Mouse (Mus musculus) G1E-ER4 (cell line): ENCODE measurements around the gene Fli1. TPM values are rescaled to one million over a fixed set of nuclear protein-coding genes. Genes with fewer than 3 reads are reported as not detected.

Source experiments
- GATA1 ChIP-seq: IDR thresholded peaks from one replicate; pipeline ENCODE4 v1.8.0; 2012; ENCODE audit warnings: low read length, inconsistent platforms
- polyA plus RNA-seq: library from polyadenylated mRNA; stranded (reverse); fragments of >175 nt; gene quantifications from 2 replicates; pipeline ENCODE4 v1.2.3, GENCODE M21; 2012

The Fli1 gene
- polyA plus RNA-seq, 1 experiment = 8.3 TPM

- no peak for TF ChIP-seq GATA1
Observed at GRCm38 (mm10) chr9:32434241-32435213, 108.1 kb downstream of the Fli1 start.

GRCm38 (mm10) chr9:32431061-32431460, 111.6 kb downstream of the Fli1 start:
- TF ChIP-seq GATA1 = no peak

GRCm38 (mm10) chr9:32425321-32425720, 117.3 kb downstream of the Fli1 start:
- no peak for TF ChIP-seq GATA1

GRCm38 (mm10) chr9:32420711-32421110, 122.0 kb downstream of the Fli1 start:
- TF ChIP-seq GATA1 = no peak

GRCm38 (mm10) chr9:32417466-32418116, 125.1 kb downstream of the Fli1 start:
- no peak for TF ChIP-seq GATA1

GRCm38 (mm10) chr9:32415952-32416351, 126.7 kb downstream of the Fli1 start:
- no peak for TF ChIP-seq GATA1

- TF ChIP-seq GATA1 = no peak
Observed at GRCm38 (mm10) chr9:32414956-32415355, 127.7 kb downstream of the Fli1 start.

- TF ChIP-seq GATA1 = no peak
Observed at GRCm38 (mm10) chr9:32412836-32413580, 129.7 kb downstream of the Fli1 start.

GRCm38 (mm10) chr9:32411507-32411906, 131.2 kb downstream of the Fli1 start:
- no peak for TF ChIP-seq GATA1

GRCm38 (mm10) chr9:32410671-32411070, 132.0 kb downstream of the Fli1 start:
- no peak for TF ChIP-seq GATA1

GRCm38 (mm10) chr9:32409060-32409961, 133.3 kb downstream of the Fli1 start:
- no peak for TF ChIP-seq GATA1

- TF ChIP-seq GATA1 = no peak
Observed at GRCm38 (mm10) chr9:32408730-32409059, 134.0 kb downstream of the Fli1 start.

GRCm38 (mm10) chr9:32405191-32405925, 137.3 kb downstream of the Fli1 start:
- TF ChIP-seq GATA1 = no peak

GRCm38 (mm10) chr9:32400662-32401161, 141.9 kb downstream of the Fli1 start:
- TF ChIP-seq GATA1 = no peak
